Mouse (Mus musculus) CH12.LX (cell line): ENCODE measurements around the gene Gle1.

Source experiments
- CHD2 ChIP-seq: IDR thresholded peaks from 2 replicates; pipeline ENCODE4 v1.6.1; 2011; ENCODE audit warnings: low read length, improper control_type of control experiment
- CTCF ChIP-seq, 2 experiments: IDR thresholded peaks in 1 of 2; conservative IDR thresholded peaks in 1 of 2; 2 replicates each; pipeline ENCODE4 v1.5.1; 2011 to 2012; ENCODE audit warnings: low read depth in 2 of 2, low read length in 2 of 2, improper control_type of control experiment in 1 of 2, inconsistent platforms in 1 of 2, mild to moderate bottlenecking in 1 of 2, moderate library complexity in 1 of 2
- ELF1 ChIP-seq: IDR thresholded peaks from 2 replicates; pipeline ENCODE4 v1.6.1; 2014; ENCODE audit warnings: low read depth, mild to moderate bottlenecking, inconsistent platforms, low read length, improper control_type of control experiment
- EP300 ChIP-seq: IDR thresholded peaks from 2 replicates; pipeline ENCODE4 v1.6.1; 2011; ENCODE audit warnings: low read length, improper control_type of control experiment
- HCFC1 ChIP-seq: IDR thresholded peaks from 2 replicates; pipeline ENCODE4 v1.6.1; 2012; ENCODE audit warnings: low read depth, mild to moderate bottlenecking, inconsistent platforms, low read length, improper control_type of control experiment
- MAFK ChIP-seq: IDR thresholded peaks from 2 replicates; pipeline ENCODE4 v1.6.1; 2011; ENCODE audit warnings: low read length, improper control_type of control experiment; ENCODE audit not compliant: insufficient replicate concordance
- MAX ChIP-seq: IDR thresholded peaks from 2 replicates; pipeline ENCODE4 v1.6.1; 2011; ENCODE audit warnings: low read length, improper control_type of control experiment
- POLR2AphosphoS2 ChIP-seq: IDR thresholded peaks from 2 replicates; pipeline ENCODE4 v1.6.1; 2011; ENCODE audit warnings: low read depth, low read length, improper control_type of control experiment
- RAD21 ChIP-seq: IDR thresholded peaks from 2 replicates; pipeline ENCODE4 v1.6.1; 2011; ENCODE audit warnings: low read depth, mild to moderate bottlenecking, low read length, improper control_type of control experiment, moderate library complexity
- USF2 ChIP-seq: conservative IDR thresholded peaks from 2 replicates; pipeline ENCODE4 v1.6.1; 2011; ENCODE audit warnings: low read depth, low read length, improper control_type of control experiment
- ZC3H11A ChIP-seq: IDR thresholded peaks from 2 replicates; pipeline ENCODE4 v1.6.1; 2012; ENCODE audit warnings: low read depth, mild to moderate bottlenecking, inconsistent platforms, low read length, improper control_type of control experiment
- ZNF384 ChIP-seq: IDR thresholded peaks from 2 replicates; pipeline ENCODE4 v1.6.1; 2012; ENCODE audit warnings: low read depth, low read length, improper control_type of control experiment, inconsistent platforms

- TF ChIP-seq CTCF (conservative IDR thresholded peaks at IDR 0.05 in 1 of 2, IDR thresholded peaks at IDR 0.05 in 1 of 2; ENCODE audit: low read depth in 2 of 2, low read length in 2 of 2) (no peak), EP300 (no peak), CHD2 (no peak), HCFC1 (no peak), ZNF384 (no peak), POLR2AphosphoS2 (no peak), ELF1 (no peak), MAX (no peak), USF2 (no peak), MAFK (no peak), ZC3H11A (no peak), RAD21 (no peak)
Observed at GRCm38 (mm10) chr2:29917621-29918020, 17.6 kb upstream of the Gle1 start.
